Mouse (Mus musculus) adrenal gland (tissue): Measurements from ENCODE around the gene Zfp704.

Source experiments
- intact Hi-C: fragments of 180-260 bp; cut with DNase I; formaldehyde crosslinking; loops from one replicate; pipeline ENCODE4 v1.15.1; 2025

The Zfp704 gene

DNA sequence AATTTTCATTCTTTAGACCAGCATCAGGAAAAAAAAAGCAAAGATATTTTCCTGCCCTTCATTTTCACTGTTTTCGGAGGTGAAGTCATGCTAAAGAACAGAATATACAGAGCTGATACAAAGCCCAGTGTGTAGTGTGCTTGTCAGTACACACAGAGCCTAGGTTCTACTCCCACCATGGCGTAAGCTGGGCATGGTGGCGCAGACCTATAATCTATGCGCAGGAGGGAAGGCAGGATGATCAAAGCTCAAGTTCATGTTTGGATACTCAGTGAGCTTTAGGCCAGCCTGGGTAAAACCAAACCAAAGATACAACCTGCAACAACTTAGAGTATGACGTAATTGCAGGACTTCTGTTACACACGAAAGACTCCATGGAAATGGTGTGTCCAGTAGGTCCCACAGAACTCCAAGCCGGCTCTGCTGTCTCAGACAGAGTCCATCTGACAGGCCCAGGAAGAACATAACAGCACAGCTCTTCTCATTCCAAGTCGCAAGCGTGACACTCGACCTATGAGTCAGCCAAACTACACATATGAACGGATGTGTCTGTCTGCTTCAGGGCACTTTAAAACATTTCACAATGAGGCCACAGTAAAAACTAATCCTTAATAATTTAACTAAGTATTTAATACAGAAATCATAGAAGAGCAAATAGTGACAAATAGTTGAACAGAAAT, 47.1 kb downstream of the Zfp704 start:
- intact Hi-C loops = no loop called here

DNA sequence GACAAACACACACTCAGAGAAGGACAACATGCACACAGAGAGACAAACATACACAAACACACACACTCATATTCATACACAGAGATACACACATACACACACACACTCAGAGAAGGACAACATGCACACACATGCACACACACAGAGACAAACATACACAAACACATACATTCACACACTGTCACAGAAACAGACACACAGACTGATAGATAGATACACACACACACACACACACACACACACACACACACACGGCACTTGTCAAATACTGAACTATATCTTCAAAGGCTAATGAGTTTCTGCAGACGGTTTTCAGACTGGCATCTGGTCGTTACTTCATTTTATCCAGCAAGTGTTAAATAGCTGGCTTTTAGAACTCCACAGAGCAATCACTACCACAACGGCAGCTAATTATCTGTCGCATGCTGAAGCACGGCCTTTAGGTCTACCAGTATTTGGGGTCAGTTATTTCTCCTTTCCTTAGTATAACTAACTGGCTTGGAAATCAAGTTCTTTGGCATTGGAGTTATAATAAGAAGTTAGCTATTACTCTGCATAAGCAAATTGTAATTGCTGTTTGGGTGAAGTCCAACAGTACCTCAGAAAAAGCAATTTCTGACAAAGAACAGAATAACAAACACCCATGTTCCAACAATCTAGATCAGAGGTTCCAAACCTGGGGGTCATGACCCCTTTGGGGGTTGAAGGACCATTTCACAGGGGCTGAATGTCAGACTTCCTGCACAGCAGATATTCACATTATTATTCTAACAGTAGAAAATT, 51.9 kb downstream of the Zfp704 start:
- intact Hi-C loops = no loop called here

DNA sequence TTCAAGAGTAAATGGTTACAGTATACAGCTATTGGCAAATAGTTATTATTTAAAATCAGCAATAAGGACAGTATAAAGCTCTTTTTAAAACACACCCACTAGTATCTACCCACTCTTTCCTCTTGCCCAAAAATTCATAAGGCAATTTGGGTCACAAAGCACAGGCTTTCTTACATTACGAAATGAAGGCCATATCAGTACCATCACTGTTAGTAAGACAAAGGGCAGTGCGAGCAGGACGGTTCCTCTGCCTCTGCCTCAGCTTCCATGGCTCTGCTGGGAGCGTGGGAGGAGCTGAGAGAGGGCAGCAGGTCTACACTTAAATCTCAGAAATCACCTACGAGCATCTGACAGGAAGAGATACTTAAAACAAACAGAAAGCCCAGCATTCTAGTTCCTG, 53.7 kb downstream of the Zfp704 start:
- intact Hi-C loops = no loop called here

GRCm38 (mm10) chr3:9554916-9555315, 55.0 kb downstream of the Zfp704 start:
- intact Hi-C loops = no loop called here

DNA sequence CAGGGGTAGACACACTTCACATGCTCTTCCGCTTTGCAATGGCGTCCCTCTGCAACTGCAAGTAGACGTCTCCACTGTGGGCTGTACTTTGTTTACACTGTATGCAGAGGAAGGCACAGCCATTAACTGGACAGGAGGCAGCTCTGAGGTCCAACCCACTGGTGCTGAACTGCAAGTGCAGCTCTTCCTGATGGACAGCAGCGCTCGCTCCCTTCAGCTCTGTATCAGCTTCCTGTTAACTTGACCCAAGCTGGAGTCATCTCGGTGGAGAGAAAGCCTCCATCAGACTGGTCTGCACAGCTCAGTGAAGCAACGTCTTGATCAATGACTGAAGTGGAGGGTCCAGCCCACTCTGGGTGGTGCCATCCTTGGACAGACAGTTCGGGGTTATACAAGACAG, 57.6 kb downstream of the Zfp704 start:
- intact Hi-C loops = no loop called here

GRCm38 (mm10) chr3:9550930-9551329, 59.0 kb downstream of the Zfp704 start:
- intact Hi-C loops = no loop called here

DNA sequence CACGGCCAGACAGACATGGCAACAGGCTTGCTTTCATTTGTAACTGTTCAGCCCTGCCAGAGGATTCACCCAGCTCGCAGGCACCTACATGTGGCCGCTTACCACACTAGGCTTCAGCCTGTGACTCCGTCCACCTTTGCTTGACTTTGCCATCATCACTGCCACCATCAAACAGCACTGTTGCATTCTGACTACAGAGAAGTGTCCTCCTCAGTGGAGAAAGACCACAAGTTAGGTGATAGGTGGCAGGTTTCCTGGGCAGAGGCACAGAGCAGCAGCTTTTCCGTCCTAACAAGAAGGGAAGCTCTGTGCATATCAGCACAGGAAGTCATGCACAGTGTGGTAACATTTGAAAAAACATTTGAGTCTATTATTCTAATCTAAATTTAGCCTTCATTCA, 60.1 kb downstream of the Zfp704 start:
- intact Hi-C loops = no loop called here

DNA sequence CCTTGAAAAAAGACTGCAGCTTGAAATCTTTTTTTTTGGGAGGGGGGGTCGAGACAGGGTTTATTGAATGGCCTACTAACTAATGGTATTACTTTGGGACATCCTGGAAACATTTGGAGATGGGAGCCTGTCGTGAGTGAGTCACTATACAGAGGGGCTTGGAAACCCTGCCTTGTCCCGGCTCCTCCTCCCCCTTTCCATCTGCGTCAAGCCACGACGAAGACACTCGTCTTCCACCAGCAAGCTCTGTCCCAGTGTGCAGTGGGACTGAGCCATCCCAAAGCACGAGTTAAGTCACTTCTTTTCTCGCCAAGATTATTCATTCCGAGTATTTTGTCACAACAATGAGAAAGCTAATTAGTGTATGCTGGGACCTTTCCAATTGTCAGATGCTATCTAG, 61.7 kb downstream of the Zfp704 start:
- intact Hi-C loops = no loop called here

- intact Hi-C loops = no loop called here
Observed at GRCm38 (mm10) chr3:9546882-9547620, 62.8 kb downstream of the Zfp704 start.

- intact Hi-C loops = no loop called here
Observed at GRCm38 (mm10) chr3:9544421-9544820, 65.5 kb downstream of the Zfp704 start.

- intact Hi-C loops = no loop called here
Observed at GRCm38 (mm10) chr3:9543916-9544315, 66.0 kb downstream of the Zfp704 start.

DNA sequence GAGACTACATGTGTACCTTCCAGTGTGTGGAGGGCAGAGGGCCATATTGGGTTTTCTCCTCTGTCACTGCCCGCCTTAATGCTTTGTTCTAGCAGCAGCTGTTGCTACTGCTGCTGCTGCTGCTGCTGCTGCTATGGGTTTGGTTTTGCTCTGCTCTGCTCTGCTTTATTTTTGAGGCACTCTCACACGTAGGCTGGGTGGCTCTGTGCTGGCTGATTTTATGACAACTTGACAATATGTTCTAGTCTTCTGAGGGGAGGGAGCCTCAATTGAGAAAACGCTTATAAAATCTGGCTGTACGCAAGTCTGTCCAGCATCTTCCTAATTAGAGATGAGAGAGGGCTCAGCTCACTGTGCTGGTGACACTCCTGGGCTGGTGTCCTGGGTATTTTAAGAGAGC, 66.4 kb downstream of the Zfp704 start:
- intact Hi-C loops = no loop called here

GRCm38 (mm10) chr3:9541561-9541960, 68.3 kb downstream of the Zfp704 start:
- intact Hi-C loops = no loop called here

DNA sequence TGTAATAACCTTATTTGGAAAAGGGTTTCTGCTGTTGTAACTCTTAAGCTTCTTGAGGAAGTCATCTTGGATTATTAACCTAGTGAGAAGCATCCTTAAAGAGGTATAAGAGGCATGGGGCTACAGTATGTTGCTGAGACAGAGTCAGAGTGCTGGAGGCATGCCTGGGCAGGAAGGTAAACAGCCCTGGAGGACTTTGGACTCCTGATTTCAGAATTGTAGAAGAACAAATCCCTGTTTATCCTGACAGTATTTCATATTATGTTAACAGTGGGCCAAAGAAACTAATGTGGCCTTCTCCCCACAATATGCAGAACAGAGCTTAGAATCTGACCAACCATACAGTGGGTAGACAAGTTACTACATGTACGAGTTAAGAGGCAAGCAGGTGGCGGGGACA, 71.4 kb downstream of the Zfp704 start:
- intact Hi-C loops = no loop called here

GRCm38 (mm10) chr3:9537889-9538288, 72.0 kb downstream of the Zfp704 start:
- intact Hi-C loops = no loop called here

DNA sequence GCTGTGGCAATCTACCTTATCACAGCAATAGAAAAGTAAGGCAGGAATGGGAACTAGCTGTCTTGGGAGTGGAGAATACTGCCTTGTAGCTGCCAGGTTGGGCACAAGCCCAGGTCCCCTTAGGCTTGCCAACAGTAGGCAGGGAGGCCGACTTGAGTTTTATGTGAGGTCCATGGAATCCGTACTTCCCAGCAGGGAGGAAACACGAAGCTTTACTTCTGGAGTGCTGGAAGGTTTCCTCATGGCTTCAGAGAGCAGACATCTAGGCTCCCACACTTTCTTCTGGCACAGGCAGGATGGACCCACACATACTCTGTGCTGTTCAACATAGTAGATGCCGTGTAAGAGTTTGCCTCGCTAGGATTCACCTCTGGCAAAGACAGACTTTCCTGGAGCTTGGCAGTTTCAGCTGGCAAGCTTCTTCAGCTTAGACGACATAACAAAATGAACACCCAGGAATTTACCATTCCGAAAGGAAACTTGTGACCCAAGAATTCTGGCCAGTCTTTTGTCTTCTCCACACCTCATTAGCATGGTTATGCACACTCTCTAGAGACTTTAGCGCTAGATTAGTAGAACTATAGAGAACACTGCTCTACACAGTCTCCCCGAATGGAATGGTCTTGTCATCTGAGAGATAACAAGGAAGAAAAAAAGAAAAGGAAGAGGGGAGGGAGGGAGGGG, 79.6 kb downstream of the Zfp704 start:
- intact Hi-C loops = no loop called here

DNA sequence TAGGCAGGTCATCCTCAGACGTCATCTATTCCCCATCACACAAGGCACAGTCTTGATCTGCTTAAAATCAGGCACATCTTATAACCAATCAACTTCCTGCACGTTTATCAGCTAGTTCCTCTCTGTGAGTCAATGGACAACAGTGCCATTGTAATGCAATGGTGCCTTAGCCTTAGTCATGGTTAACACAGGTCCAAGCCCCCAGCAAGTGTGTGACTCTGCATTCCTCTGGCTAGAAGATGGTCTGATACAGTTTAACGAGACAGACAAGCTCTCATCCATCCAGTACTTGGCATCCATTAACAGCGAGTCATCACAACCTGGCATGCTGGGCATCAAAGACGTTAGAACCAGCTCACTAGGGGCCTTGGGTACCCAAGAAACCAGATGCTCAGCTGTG, 85.5 kb downstream of the Zfp704 start:
- intact Hi-C loops = no loop called here

DNA sequence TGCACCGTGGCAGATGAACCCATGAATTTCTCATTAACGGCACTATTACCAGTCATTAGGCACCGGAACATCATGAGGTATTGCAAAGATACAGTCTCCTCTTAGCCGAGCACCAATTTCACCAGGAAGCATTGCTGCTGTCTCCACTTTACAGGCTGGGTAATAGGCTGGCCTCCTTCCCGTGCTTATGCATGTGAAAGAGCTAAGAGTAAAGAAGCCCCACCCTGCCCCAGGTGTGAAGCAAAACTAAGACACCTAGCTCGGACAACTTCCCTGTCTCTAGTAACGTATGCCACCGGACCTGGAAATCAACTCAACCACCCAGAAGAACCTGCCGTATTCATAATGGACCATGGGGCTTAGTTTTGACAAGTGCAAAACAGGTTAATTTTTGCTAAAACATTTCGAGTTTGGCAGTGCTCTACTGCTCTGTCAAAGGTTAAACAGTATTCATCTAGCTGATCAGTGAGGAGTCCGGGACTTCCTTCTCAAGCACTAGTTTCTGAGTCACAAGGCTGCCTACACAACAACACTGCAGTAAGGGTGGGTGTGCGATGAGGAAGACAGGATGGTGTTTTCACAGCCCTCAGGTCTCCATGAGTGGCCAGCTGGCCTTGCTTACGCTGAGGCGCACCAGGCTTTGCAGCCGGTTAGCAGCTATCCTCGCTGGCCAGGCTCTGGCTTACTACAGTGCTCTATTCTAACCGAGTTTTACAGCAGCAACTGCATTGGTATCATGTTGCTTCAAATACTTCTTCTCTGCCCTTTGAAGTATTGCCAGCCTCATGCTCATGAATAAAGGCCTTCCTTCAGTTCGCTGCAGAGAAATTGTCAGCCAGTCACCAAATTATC, 86.6 kb downstream of the Zfp704 start:
- intact Hi-C loops = no loop called here

DNA sequence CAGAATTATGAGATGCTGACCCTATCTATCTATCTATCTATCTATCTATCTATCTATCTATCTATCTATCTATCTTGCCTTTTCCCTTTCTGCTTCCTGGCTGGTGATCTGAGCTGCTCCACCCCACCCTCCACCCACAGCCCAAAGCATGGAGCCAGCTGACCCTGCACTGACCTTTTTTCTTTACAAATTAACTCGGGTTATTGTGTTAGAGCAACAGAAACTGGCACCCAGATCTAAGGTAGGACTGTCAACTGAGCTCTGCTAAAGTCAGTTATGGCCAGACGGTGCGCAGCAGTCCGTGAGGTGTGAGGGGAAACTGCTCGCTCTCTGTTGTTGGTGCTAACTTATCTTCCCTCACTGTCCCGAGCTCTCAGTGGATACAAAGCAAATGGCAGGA, 87.9 kb downstream of the Zfp704 start:
- intact Hi-C loops = no loop called here

DNA sequence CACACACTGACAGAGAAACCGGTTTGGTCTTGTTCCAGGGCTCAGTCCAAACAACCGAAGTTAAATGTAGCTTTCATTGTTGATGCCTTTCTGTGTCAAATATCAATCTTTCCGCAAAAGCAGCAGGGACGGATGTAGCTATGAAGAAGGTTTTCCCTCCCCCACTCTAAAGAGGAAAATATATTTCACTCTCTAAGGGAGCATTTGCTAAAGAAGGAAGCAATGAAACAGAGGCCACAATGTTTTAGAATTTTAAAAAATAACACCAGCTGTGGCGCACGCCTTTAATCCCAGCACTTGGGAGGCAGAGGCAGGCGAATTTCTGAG, 89.2 kb downstream of the Zfp704 start:
- intact Hi-C loops = no loop called here
